Mouse (Mus musculus): ENCODE measurements around the gene Mapk13. TPM values are rescaled to one million over a fixed set of nuclear protein-coding genes. Genes with fewer than 3 reads are reported as not detected.

Mapk13 gene
- polyA plus RNA-seq, 1 experiment from 2014 or later: 44.6 TPM

DNA sequence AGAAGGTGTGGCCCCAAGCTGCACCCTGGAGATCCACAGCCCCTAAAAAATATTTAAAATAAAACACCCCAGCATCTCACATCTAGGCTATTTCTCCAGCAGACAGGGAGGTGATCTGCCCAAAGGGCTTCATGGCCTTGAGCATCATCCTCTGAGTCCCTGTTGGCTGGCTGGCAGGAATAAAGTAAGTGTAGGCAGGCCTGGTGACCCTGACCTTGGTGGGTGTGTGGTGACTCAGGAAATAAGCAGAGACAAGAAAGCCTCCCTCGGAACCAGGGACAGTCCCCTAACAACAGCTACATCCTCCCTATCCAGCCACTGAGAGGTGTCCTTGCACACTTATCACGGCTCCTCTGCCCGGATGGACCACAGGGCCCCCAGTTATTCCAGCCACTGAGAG, 11.7 kb downstream of the Mapk13 start:
- Histone ChIP-seq H3K4me2 (replicated peaks; ENCODE audit: low read depth, low read length) (no peak overlapping the region), H3K9ac (ENCODE audit: low read depth, low read length) (no peak overlapping the region), H3K4me1 (ENCODE audit: control insufficient read depth, insufficient read depth, low read length) (0 out of 2 replicates have a peak, but pooled peaks cover 6% of the 10 kb centered on the region), H3K27me3 (ENCODE audit: control insufficient read depth, insufficient read depth, low read length) (no peaks in the 10 kb centered on the region), H3K9me3 (ENCODE audit: control insufficient read depth, low read length) (no peaks in the 10 kb centered on the region), H3K27ac (ENCODE audit: low read depth, low read length) (no peak overlapping the region), H3K36me3 (ENCODE audit: control insufficient read depth, insufficient read depth, low read length) (peaks cover 3% of the 10 kb centered on the region; the same call in 1 of the 2 replicates), H3K4me3 (ENCODE audit: low read length) (no peak overlapping the region)
- 63% methylated on average over 3 of the region's 3 CpGs for WGBS
- ATAC-seq (ENCODE audit: low FRiP score, low TSS enrichment): no peak

GRCm38 (mm10) chr17:28781290-28782045, 12.4 kb downstream of the Mapk13 start:
- Histone ChIP-seq H3K27ac (ENCODE audit: low read depth, low read length) (no peak overlapping the region), H3K9ac (ENCODE audit: low read depth, low read length) (no peak overlapping the region), H3K9me3 (ENCODE audit: control insufficient read depth, low read length) (no peaks in the 10 kb centered on the region), H3K4me1 (ENCODE audit: control insufficient read depth, insufficient read depth, low read length) (0 out of 2 replicates have a peak, but pooled peaks cover 6% of the 10 kb centered on the region), H3K27me3 (ENCODE audit: control insufficient read depth, insufficient read depth, low read length) (no peaks in the 10 kb centered on the region), H3K4me2 (replicated peaks; ENCODE audit: low read depth, low read length) (no peak overlapping the region), H3K36me3 (ENCODE audit: control insufficient read depth, insufficient read depth, low read length) (peaks cover 3% of the 10 kb centered on the region; the same call in 1 of the 2 replicates), H3K4me3 (ENCODE audit: low read length) (no peak overlapping the region)
- 50% methylated on average over 9 of the region's 9 CpGs for WGBS
- ATAC-seq (ENCODE audit: low FRiP score, low TSS enrichment): no peak

- ATAC-seq (ENCODE audit: low FRiP score, low TSS enrichment): no peak
- H3K4me2 ChIP-seq (replicated peaks; ENCODE audit: low read depth, low read length): no peak overlapping the region
- H3K36me3 ChIP-seq (ENCODE audit: control insufficient read depth, insufficient read depth, low read length): no peaks in the 10 kb centered on the region
- H3K9me3 ChIP-seq (ENCODE audit: control insufficient read depth, low read length): no peaks in the 10 kb centered on the region
- H3K4me1 ChIP-seq (ENCODE audit: control insufficient read depth, insufficient read depth, low read length): 0 out of 2 replicates have a peak, but pooled peaks cover 6% of the 10 kb centered on the region
- no peak overlapping the region for H3K9ac ChIP-seq (ENCODE audit: low read depth, low read length)
- no peak overlapping the region for H3K27ac ChIP-seq (ENCODE audit: low read depth, low read length)
- H3K27me3 ChIP-seq (ENCODE audit: control insufficient read depth, insufficient read depth, low read length): no peaks in the 10 kb centered on the region
- no peak overlapping the region for H3K4me3 ChIP-seq (ENCODE audit: low read length)
- 81% methylated on average over 3 of the region's 3 CpGs for WGBS
Measured at GRCm38 (mm10) chr17:28785036-28785435, 15.9 kb downstream of the Mapk13 start.

DNA sequence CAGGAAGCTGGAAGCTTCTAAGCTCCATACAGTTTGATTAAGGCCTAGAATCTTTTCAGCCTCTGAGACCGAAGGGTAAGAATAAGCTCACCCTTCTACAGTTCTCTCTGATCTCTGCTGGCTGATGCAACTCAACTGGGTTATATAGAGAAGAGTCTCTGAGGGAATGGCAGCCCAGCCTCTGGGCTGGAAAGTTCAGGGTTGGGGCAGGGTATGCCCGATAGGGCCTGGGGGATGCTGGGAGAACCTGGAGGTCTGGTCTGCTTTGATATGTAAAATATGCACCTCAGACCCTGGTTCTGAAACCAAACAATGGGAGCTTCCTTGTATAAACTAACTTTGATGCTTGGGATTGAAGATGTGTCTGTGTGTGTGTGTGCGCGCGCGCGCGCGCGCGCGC, 18.4 kb downstream of the Mapk13 start:
- no peaks in the 10 kb centered on the region for H3K36me3 ChIP-seq (ENCODE audit: control insufficient read depth, insufficient read depth, low read length)
- H3K27me3 ChIP-seq (ENCODE audit: control insufficient read depth, insufficient read depth, low read length): no peaks in the 10 kb centered on the region
- no peak for ATAC-seq (ENCODE audit: low FRiP score, low TSS enrichment)
- no peaks in the 10 kb centered on the region for H3K9me3 ChIP-seq (ENCODE audit: control insufficient read depth, low read length)
- WGBS: 96% methylated on average over 12 of the region's 12 CpGs
- no peak overlapping the region for H3K4me2 ChIP-seq (replicated peaks; ENCODE audit: low read depth, low read length)
- H3K4me3 ChIP-seq (ENCODE audit: low read length): no peak overlapping the region
- H3K27ac ChIP-seq (ENCODE audit: low read depth, low read length): no peak overlapping the region
- no peak overlapping the region for H3K9ac ChIP-seq (ENCODE audit: low read depth, low read length)
- H3K4me1 ChIP-seq (ENCODE audit: control insufficient read depth, insufficient read depth, low read length): no peaks in the 10 kb centered on the region

DNA sequence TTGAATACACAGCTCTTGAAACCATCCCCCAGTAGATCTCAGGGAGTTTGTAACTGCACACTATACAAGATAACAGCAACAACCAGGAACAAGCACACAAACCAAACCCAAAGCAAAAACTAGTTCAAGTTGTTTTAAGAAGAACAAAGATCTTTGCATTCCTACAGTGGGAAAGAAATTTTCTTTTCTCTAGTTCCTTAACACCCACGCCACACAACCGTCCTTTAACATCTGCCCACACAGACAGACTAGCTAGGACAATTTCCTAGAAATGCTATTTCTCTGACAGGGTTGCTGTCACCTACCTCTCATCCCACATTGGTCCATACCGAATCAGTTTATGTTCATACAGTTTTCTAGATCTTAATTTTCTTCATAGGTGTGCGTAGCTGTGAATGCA, 27.9 kb downstream of the Mapk13 start:
- 89% methylated on average over 4 of the region's 4 CpGs for WGBS

DNA sequence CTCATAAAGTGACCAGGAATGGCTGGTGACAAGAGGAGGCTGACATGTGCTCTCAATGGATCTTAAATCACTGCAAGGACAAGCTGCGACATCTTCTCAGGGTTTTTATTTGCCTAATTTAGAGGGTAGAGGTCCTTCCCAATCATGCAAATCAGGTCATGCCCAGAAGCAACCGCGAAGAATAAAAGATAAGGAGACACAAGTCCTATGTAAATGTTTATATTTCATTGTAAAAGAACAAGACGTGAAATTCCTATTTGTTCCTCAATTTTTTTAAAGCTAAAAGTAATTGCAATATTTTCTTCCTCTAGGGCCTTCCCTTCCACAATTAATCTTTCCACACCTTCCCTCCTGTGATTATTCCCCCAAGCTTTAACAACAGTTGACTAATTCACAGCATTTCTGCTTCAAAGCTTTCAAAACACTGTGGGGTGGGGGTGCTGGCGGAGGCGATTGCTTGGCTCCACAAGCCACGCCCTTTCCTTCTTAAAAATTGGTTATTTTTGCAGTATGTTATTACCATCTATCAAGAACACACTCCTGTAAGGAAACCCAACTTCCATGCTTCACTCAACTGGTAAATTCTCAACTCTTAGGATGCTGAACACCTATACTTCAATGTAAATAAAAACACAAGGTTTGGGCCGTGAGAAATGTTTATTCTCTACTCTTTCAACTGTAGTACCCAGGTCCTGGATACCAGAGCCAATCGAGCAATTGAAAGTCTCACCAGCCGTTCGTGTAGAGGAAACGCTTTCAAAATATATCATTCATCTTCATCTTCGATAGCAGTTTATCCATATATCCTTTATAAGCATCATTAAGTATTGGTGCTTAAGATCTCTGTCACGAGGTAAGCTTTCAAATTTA, 30.4 kb downstream of the Mapk13 start:
- H3K4me3 ChIP-seq (ENCODE audit: low read length): peak overlapping the region; percentile 84
- H3K36me3 ChIP-seq (ENCODE audit: control insufficient read depth, insufficient read depth, low read length): no peaks in the 10 kb centered on the region; the same call in 1 of the 2 replicates
- 7% methylated on average over 14 of the region's 14 CpGs for WGBS
- peak overlapping the region; percentile 1; the same call in 1 of the 2 replicates for H3K9ac ChIP-seq (ENCODE audit: low read depth, low read length)
- no peaks in the 10 kb centered on the region for H3K27me3 ChIP-seq (ENCODE audit: control insufficient read depth, insufficient read depth, low read length)
- H3K4me1 ChIP-seq (ENCODE audit: control insufficient read depth, insufficient read depth, low read length): peaks cover 13% of the 10 kb centered on the region; the same call in 1 of the 2 replicates
- ATAC-seq (ENCODE audit: low FRiP score, low TSS enrichment): no peak
- peak overlapping the region; percentile 99 for H3K4me2 ChIP-seq (replicated peaks; ENCODE audit: low read depth, low read length)
- H3K27ac ChIP-seq (ENCODE audit: low read depth, low read length): peak overlapping the region; percentile 96; the same call in 1 of the 2 replicates
- peaks cover 6% of the 10 kb centered on the region; the same call in 1 of the 2 replicates for H3K9me3 ChIP-seq (ENCODE audit: control insufficient read depth, low read length)

More for the DNA sequence above, 27.9 kb downstream of the Mapk13 start:
- Histone ChIP-seq H3K4me2 (replicated peaks; ENCODE audit: low read depth, low read length) (no peak overlapping the region), H3K27me3 (ENCODE audit: control insufficient read depth, insufficient read depth, low read length) (no peaks in the 10 kb centered on the region), H3K4me1 (ENCODE audit: control insufficient read depth, insufficient read depth, low read length) (peaks cover 13% of the 10 kb centered on the region; the same call in 1 of the 2 replicates), H3K9me3 (ENCODE audit: control insufficient read depth, low read length) (peaks cover 6% of the 10 kb centered on the region; the same call in 1 of the 2 replicates), H3K27ac (ENCODE audit: low read depth, low read length) (no peak overlapping the region), H3K9ac (ENCODE audit: low read depth, low read length) (no peak overlapping the region), H3K36me3 (ENCODE audit: control insufficient read depth, insufficient read depth, low read length) (no peaks in the 10 kb centered on the region), H3K4me3 (ENCODE audit: low read length) (no peak overlapping the region)
- no peak for ATAC-seq (ENCODE audit: low FRiP score, low TSS enrichment)

DNA sequence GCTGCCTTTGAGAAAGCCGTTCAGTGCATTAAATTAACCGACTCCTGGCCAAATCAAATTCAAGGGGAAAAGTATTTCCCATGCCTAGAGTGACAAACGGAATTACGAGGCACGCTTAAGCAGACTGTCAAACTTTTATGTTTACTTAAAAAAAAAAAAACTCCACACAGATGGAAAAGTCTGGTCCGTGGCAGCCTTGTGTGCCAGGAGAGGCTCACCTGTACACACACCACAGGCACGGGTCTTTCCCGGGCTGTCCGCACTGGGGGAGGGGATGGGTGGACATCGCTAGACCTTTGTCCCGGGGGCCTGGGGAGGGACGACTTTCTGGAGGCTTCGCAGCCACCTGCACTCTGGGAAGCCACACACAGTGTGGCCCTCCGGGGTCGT, 31.2 kb downstream of the Mapk13 start:
- Histone ChIP-seq H3K9me3 (ENCODE audit: control insufficient read depth, low read length) (peaks cover 2% of the 10 kb centered on the region; the same call in 1 of the 2 replicates), H3K36me3 (ENCODE audit: control insufficient read depth, insufficient read depth, low read length) (no peaks in the 10 kb centered on the region; the same call in 1 of the 2 replicates), H3K9ac (ENCODE audit: low read depth, low read length) (peak overlapping the region; percentile 100), H3K27me3 (ENCODE audit: control insufficient read depth, insufficient read depth, low read length) (no peaks in the 10 kb centered on the region), H3K4me2 (replicated peaks; ENCODE audit: low read depth, low read length) (peak overlapping the region; percentile 99), H3K4me1 (ENCODE audit: control insufficient read depth, insufficient read depth, low read length) (peaks cover 13% of the 10 kb centered on the region; the same call in 1 of the 2 replicates), H3K27ac (ENCODE audit: low read depth, low read length) (peak overlapping the region; percentile 96), H3K4me3 (ENCODE audit: low read length) (peak overlapping the region; percentile 84)
- peak; percentile 61 for ATAC-seq (ENCODE audit: low FRiP score, low TSS enrichment)
- 0% methylated on average over 15 of the region's 15 CpGs for WGBS

DNA sequence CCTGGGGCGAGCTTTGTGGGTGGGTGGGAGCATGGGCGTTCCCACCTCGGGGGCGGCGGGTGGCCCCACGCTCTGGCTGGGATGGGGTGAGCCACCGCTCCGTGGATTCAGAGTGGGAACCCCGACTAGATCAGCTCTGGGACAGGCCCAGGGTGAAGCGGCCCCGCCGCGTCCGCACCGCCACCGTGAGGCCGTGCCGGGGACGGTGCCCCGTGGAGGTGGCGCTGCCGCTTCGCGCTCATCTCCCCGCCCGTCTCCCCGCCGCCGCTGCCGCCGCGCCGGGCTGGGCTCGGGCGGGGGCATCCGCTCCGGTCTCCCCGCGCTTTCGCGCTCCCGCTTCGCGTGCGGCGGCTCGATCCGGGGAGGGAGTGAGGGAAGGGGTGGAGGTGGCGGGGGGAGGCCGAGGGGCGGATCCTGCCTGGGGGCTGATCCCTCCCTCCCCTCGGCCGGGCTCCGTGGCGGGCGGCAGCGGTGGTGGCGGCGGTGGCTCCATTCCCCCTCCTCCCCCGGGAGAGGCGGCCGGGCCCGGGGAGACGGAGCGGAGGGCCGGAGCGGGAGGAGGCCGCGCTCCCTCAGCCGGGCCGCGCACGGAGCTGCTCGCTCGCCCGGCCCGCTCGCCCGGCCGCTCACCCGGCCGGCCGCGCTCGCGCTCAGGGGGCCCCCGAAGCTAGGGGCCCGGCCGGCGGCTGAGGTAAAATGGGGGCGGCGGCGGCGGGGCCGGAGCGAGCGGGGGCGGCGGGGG, 31.7 kb downstream of the Mapk13 start, which contains the start of gene Brpf3:
Gene Brpf3 (plus strand): TSS at position 420 of the 742 bp plus-strand sequence.
- H3K36me3 ChIP-seq (ENCODE audit: control insufficient read depth, insufficient read depth, low read length): peaks cover 2% of the 10 kb centered on the region
- 0% methylated on average over 42 of the region's 99 CpGs for WGBS
- H3K4me1 ChIP-seq (ENCODE audit: control insufficient read depth, insufficient read depth, low read length): peaks cover 13% of the 10 kb centered on the region; the same call in 1 of the 2 replicates
- H3K4me2 ChIP-seq (replicated peaks; ENCODE audit: low read depth, low read length): peak within 1 kb of the TSS; percentile 99
- peak within 1 kb of the TSS; percentile 84 for H3K4me3 ChIP-seq (ENCODE audit: low read length)
- H3K27ac ChIP-seq (ENCODE audit: low read depth, low read length): peak within 1 kb of the TSS; percentile 96
- H3K27me3 ChIP-seq (ENCODE audit: control insufficient read depth, insufficient read depth, low read length): no peaks in the 10 kb centered on the region
- H3K9ac ChIP-seq (ENCODE audit: low read depth, low read length): peak within 1 kb of the TSS; percentile 100
- ATAC-seq (ENCODE audit: low FRiP score, low TSS enrichment): peak; percentile 82
- H3K9me3 ChIP-seq (ENCODE audit: control insufficient read depth, low read length): no peaks in the 10 kb centered on the region
